1 mouse cellular context compared by ENCODE assay signal in the genomic region with DNA sequence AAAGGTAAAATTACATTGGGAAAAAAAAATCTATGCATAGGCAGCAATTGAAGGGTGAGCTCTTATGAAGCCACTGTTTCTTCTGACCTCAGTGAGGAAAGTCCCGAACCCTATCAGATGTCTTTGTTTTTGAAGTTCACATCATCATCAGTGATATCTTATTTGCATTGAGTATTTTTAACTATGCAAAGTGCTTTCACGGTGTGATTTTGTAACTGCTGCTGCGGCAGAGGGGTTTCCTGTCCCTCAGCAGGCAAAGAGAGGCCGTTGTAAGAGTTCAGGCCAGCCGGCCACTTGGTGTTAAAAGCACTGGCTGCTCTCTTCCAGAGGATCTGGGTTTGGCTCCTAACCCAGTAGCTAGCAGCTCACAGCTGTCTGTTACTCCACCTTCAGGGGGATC.
TF ChIP-seq lines count a peak whose summit lies in the region.

No protein-coding gene starts in this region.

TF ChIP-seq in CH12.LX, 34 proteins besides CTCF, POLR2A, EP300 and RAD21:
- peak; percentile 31; the same call in 1 of the 2 replicates for TF ChIP-seq JUND (conservative IDR thresholded peaks at IDR 0.05; ENCODE audit: low read depth, low read length)
- TF ChIP-seq SIN3A (IDR thresholded peaks at IDR 0.05; ENCODE audit: low read length): peak; percentile 32; the same call in 1 of the 2 replicates
- TF ChIP-seq BHLHE40 (IDR thresholded peaks at IDR 0.05; ENCODE audit: low read depth, low read length): peak; percentile 86
- peak; percentile 34 for TF ChIP-seq CHD2 (IDR thresholded peaks at IDR 0.05; ENCODE audit: low read length)
- TF ChIP-seq NELFE (IDR thresholded peaks at IDR 0.05; ENCODE audit: low read depth, low read length): peak; percentile 61
- no peak for TF ChIP-seq RCOR1 (conservative IDR thresholded peaks at IDR 0.05; ENCODE audit: low read depth, low read length)
- peak; percentile 62 for TF ChIP-seq JUN (IDR thresholded peaks at IDR 0.05; ENCODE audit: insufficient read depth, low read depth, low read length)
- TF ChIP-seq ZNF384 (IDR thresholded peaks at IDR 0.05; ENCODE audit: low read depth, low read length): peak; percentile 62
- TF ChIP-seq PAX5 (IDR thresholded peaks at IDR 0.05; ENCODE audit: low read length): no peak
- peak; percentile 98 for TF ChIP-seq MEF2A (IDR thresholded peaks at IDR 0.05; ENCODE audit: borderline replicate concordance, low read depth, low read length)
- TF ChIP-seq ETS1 (conservative IDR thresholded peaks at IDR 0.05; ENCODE audit: low read depth, low read length): peak; percentile 98
- no peak for TF ChIP-seq USF2 (conservative IDR thresholded peaks at IDR 0.05; ENCODE audit: low read depth, low read length)
- TF ChIP-seq USF1 (IDR thresholded peaks at IDR 0.05; ENCODE audit: low read depth, low read length): no peak
- TF ChIP-seq IRF4 (IDR thresholded peaks at IDR 0.05; ENCODE audit: low read depth, low read length): peak; percentile 77
- TF ChIP-seq POLR2AphosphoS2 (IDR thresholded peaks at IDR 0.05; ENCODE audit: low read depth, low read length): peak; percentile 40; the same call in 1 of the 2 replicates
- TF ChIP-seq ELF1 (IDR thresholded peaks at IDR 0.05; ENCODE audit: low read depth, low read length): peak; percentile 41; the same call in 1 of the 2 replicates
- TF ChIP-seq TCF12 (IDR thresholded peaks at IDR 0.05; ENCODE audit: low read depth, low read length): peak; percentile 96
- TF ChIP-seq TBP (conservative IDR thresholded peaks at IDR 0.05; ENCODE audit: low read depth, low read length): peak; percentile 92
- no peak for TF ChIP-seq MXI1 (IDR thresholded peaks at IDR 0.05; ENCODE audit: low read depth, low read length)
